Mouse (Mus musculus) lung, adult 18-20 months (tissue): ENCODE results near the gene Ptpro.
"Not testable (repeated sequence)": the region's sequence is repeated elsewhere in the genome, so short reads cannot be mapped to it uniquely, and the experiment has no call there.

Experiments
- DNase-seq, 2 experiments: peaks; one replicate each; pipeline ENCODE4 v3.0.0; 2022; ENCODE audit warnings: mixed read lengths in 2 of 2

The Ptpro gene

DNA sequence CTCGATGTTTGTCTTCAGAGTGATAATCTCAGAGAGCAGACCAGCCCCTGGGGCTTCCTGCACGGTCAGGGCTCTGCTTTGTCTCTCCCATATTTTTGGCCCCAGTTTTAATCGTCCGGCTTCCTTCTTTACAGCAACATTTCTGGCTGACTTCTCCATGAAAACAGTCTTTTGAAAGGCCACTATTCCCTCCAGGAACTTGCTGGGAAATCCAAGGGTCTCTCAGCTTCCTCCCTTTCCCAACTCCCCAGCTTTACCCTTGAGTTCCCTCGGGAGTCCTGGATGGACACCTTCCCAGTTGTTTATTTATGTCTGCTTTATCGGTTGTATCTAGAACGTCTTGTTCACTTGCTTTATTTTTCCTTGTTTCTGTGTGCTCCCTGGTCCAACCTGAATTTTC is 205.1 kb downstream of the Ptpro start:
- DNase-seq = no peak

GRCm38 (mm10) chr6:137458136-137458535 is 206.0 kb downstream of the Ptpro start:
- DNase-seq = no peak

DNA sequence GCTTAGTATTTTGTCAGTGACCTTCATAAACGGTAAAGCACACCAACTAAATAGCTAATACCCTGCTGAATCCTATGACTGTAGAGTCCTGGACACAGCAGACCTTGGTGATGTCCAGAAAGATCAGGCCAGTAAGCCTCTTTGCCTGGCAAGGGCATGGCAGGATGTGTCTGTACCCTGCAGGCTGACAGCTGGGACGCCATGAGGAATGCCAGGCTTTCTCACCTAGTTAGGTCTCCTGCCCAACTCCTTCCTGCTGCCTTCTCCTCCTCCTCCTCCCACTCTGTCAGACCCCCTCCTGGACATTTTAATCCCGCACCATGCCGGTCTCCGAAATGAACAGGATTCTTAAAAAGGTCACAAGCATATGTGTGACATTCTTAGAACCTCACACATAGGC is 211.7 kb downstream of the Ptpro start:
- DNase-seq = no peak

DNA sequence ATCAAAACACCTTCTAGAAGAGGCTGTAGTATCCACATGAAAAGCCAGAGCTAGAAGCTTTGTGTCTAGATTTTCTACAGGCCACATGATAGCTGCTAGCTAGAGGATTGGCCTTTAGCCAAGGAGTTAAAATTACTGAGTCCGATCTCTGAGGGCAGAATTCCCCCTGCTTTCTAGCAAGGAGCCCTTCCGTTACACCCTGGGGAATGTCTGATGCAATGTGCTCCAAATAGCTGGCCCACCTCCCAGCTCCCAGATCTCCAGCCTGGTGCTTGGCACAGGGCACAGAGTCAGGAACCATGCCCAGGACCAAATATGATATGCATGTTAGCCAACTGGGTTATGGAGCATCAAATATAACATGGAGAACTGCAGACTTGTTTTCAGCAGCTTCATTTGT is 213.1 kb downstream of the Ptpro start:
- DNase-seq = peak; percentile 64 to 72

GRCm38 (mm10) chr6:137466256-137466655 is 214.1 kb downstream of the Ptpro start:
- DNase-seq = no peak

DNA sequence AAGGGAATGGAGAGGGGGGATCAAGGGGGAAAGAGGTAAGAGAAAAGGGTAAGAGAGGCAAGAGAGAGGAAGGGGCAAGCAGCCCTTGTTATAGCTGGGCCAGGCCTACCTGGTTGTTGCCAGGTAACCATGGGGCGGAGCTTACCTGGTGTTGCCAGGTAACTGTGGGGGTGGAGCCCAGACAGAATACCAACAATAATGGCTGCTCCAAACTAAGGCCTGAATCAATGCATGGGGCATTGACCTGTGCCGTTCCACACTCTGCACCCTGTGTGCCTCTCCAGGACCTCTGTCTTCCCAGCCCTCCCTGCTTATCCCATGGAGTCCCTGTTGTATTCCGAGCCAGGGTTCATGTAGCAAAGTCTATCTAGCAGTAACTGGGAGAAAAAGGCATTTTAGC is 215.6 kb downstream of the Ptpro start:
- DNase-seq = no peak

GRCm38 (mm10) chr6:137469541-137469940 is 217.4 kb downstream of the Ptpro start:
- no peak for DNase-seq

DNA sequence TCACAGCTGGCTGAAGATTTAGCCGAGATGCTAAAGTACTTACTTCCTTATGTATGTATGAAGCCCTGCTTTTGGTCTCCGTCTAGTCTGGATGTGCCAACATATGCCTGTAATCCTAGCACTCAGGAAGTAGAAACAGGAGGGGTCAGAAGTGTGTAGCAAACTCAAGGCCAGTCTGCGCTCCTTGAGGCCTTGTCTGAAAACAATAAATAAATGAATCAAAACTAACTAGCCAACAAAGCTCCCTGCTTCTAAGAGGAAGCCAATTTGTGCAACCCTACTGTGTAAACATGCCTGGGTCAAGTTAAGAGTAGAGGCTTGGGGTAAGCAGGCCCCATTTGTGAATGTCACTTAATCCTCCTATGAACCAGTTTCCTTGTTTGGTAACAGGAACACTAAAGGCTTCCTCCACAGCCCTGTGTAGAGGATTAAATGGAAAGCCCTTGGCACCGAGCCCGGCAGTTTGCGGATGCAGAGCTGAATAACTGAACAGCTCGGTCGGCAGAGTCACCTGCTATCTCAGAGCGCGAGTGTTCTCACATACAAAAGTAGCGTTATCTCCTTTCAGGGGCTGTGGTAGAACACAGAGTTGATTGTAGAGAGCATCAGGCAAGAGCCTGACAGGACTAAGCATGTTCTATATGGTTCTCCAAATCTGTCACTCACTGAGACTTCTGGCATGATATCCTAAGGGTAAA is 218.9 kb downstream of the Ptpro start:
- peak; percentile 79 to 87 for DNase-seq

- DNase-seq = no peak
Measured at GRCm38 (mm10) chr6:137472129-137472528, 220.0 kb downstream of the Ptpro start.

DNA sequence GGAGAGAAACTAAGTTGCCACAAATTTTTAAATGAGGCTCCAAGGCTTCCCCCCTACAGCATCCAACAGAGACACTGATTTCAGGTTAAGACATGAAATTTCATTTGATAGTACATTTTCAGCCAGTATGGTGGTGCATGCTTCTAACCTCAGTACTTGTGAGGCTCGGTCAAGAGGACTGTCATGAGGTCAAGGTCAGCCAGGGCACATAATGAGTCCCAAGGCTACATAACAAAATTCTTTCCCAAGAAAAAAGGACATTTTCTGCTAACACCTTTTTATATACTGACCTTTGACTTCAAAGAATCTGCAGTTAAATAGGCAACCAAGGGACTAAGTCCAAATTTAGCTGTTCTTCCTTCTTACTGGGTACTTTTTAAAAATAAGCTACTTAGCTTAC is 221.3 kb downstream of the Ptpro start:
- DNase-seq = no peak

GRCm38 (mm10) chr6:137475695-137476094 is 223.6 kb downstream of the Ptpro start:
- not testable (repeated sequence) for DNase-seq

DNA sequence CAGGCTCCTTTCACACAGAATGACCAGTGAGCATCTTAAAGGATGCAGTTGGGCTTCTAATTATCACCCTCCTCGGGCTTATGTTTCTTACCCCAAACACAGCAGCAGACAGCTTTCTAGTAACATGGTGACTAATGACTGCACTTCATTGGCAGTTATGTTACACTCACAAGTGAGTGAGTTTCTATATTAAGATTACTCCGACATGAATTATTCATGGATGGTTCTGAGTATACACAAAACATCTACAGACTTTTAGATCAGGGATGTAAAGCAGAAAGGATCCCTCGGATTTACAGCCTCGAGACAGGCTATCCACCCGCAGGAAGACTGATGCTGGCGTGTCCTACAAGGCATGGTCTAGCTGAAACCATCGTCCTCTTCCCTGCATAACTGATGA is 230.8 kb downstream of the Ptpro start:
- no peak for DNase-seq

GRCm38 (mm10) chr6:137487443-137487842 is 235.3 kb downstream of the Ptpro start:
- DNase-seq = peak; percentile 56 to 68

DNA sequence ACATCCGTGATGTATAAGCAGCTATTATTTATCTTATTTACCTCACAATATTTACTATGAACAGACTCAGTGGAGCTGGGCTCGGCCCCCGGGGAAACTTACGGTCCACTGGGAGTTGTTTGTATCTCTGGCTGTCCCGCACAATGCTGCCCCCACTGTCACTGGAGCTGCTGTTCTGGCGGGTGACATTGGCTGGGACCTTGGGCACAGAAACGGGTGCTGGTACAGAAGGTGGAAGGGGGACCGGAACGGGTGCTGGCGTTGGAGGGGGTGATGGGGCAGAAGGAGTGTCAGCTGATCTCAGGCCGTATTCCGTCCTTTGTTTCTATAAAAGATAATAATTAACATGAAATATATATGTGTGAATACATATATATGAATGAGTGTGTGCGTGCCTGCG is 238.0 kb downstream of the Ptpro start:
- no peak for DNase-seq

DNA sequence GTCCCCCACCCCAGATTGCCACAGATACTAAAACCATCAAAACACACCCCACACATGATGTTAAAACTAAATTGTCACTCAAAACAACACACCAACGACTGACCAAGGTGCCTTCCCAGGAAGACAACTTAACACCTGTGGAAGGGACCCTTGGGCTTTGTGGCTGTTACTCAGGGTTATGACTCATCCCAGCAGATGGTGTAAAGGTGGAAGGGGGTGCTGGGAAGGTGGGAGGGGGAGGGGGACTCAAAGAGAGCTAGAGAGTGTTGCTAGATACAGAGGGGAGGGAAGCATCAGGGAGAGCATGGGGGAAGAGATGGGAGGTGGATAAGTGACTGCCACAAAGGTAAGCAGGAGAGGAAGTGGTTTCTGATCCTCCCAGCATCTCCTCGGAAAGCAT is 239.5 kb downstream of the Ptpro start:
- no peak for DNase-seq

GRCm38 (mm10) chr6:137492582-137492981 is 240.5 kb downstream of the Ptpro start:
- DNase-seq = no peak

- DNase-seq = no peak
Measured at GRCm38 (mm10) chr6:137493211-137494135, 241.4 kb downstream of the Ptpro start.

- no peak for DNase-seq
Measured at GRCm38 (mm10) chr6:137494136-137494475, 242.0 kb downstream of the Ptpro start.

- DNase-seq = no peak
Measured at GRCm38 (mm10) chr6:137494801-137495200, 242.7 kb downstream of the Ptpro start.

DNA sequence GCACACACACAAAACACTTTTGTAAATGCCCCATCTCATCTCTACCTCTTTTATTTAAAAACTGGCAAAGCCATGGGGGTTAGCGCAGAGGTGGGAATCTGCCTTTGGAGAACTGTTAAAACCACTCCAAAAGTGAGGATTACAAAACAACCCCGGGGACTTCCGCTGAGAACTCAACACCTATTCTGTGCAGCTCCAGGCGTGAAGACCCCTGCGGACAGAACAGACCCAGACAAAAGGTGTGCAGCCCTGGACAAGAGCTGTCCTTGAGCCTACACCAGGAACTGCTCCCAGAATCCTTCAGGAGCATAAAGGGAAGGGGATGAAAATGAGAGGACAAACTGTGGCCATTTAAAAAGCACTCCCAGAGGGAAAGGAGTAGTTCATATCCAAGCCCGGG is 243.1 kb downstream of the Ptpro start:
- DNase-seq = no peak

GRCm38 (mm10) chr6:137496562-137496961 is 244.4 kb downstream of the Ptpro start:
- DNase-seq = no peak

DNA sequence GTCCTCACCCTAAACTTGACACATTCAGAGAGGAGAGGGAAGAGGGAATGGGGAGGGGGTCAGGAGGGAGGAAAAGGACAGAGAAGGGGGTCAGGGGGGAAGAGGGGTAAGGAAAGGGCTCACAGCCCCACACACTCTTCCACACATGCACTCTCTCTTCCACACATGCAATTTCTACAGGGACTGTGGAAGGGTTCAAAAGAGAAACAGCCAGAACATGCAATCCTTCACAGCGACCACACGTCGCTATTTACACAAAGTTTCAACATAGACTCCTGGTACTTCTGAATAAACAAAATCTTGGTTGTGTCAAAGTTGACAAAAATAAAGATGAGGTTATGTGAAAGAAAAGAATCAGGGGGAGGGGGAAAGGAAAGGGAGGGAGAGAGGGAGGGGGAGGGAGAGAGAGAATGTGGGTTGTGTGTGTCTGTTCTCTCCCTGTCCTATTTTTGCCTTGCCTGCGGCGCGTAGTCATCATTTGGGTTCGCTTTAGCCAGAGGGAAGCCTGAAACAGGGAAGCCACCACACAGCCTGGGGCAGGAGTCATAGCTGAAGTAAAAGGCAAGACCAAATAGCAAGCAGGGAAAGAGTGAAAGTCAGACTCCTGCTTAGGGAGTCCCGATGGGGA is 245.2 kb downstream of the Ptpro start:
- no peak for DNase-seq

- no peak for DNase-seq
Measured at GRCm38 (mm10) chr6:137498781-137499180, 246.7 kb downstream of the Ptpro start.

- peak in 1 of 2 experiments; percentile 29 for DNase-seq
Measured at GRCm38 (mm10) chr6:137503009-137503408, 250.9 kb downstream of the Ptpro start.
